Mouse (Mus musculus) stomach, postnatal 0 days (tissue): ENCODE measurements at regions not wholly inside any gene's neighbourhood (a gene's known extent, or its start where the extent isn't known, plus 50 kb on each side); places are given as distances from the start of the nearest gene placed in this dataset.

Source experiments
- CTCF ChIP-seq: IDR thresholded peaks from 2 replicates; pipeline ENCODE4 v1.5.1; 2016; ENCODE audit warnings: antibody characterized with exemption, low read depth, mild to moderate bottlenecking, moderate library complexity
- EP300 ChIP-seq: optimal IDR thresholded peaks from 2 replicates; pipeline ENCODE3; 2016; ENCODE audit warnings: antibody characterized with exemption

DNA sequence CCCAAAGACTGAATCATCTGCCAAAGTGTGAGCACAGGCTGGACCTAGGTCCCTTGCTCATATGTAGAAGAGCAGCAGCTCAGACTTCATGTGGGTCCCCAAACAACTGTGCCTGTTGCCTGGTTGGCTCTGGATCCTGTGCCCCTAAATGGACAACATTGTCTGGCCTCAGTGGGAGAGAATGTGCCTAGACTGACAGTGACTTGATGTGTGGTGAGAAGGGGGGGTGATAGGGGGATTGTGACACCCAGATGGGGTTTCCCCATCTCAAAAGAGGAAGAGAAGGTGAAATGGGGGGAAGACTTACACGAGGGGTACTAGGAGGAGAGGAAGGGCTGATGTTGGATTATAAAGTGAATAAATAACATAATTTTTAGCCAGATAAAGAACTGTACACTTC, 640.2 kb upstream of the B3galt2 start:
- no peak for TF ChIP-seq CTCF
- TF ChIP-seq EP300 = no peak
